Mouse (Mus musculus) liver, embryonic 14.5 days (tissue): ENCODE data around the gene Npw.

Source experiments
- CTCF ChIP-seq: IDR thresholded peaks from 2 replicates; pipeline ENCODE4 v1.5.1; 2016; ENCODE audit warnings: antibody characterized with exemption, low read depth, control low read depth
- EP300 ChIP-seq: IDR thresholded peaks from 2 replicates; pipeline ENCODE4 v1.6.1; 2016; ENCODE audit warnings: antibody characterized with exemption, low read depth

DNA sequence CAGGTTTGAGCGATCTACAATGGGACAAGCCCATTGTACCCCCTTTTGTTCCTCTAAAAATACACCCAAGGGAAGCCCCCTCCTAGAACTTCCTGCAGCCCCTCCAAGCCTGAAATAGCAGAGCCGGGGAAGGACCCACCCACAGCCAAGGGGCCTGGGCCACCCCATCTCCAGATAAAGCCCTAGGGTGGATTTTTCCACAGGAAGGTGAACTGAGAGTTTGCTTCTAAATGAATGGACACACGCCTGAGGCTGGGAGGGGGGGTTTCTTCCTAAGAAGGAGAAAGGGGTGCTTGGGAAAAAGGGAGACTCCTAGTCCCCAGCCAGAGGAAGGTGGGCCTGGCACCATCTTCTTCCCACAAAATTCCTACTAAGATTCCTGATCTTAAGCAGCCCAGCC is 12.3 kb downstream of the Npw start:
- TF ChIP-seq CTCF: no peak
- TF ChIP-seq EP300: no peak
